Mouse (Mus musculus): ENCODE measurements around the gene Scgb1b24. TPM values are rescaled to one million over a fixed set of nuclear protein-coding genes. Genes with fewer than 3 reads are reported as not detected.

Gene Scgb1b24
- polyA plus RNA-seq (2015; fragmentation: Nextera tagmentation; extraction: Ambion mirVana) = not detected in 2 replicates

DNA sequence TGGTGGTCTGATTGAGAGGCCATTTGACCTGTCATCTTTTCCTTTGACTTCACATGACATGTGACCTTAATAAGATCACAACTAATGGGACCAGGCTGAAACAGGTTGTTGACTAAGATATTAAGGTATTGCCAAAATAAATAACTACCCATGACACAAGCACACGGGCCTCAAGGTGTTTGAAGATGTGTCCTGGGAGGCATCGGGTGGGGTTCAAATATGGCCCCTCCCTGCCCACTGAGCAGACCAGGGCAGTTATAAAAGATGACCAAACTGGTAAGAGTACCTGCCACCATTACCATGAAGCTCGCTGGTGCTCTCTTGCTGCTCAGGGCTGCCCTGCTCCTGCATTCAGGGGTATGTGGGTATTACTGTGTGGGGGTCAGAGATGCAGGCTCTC lies at the start of gene Scgb1b24:
Gene Scgb1b24, plus strand, starts transcription at position 301 of the 400 bp plus-strand sequence.
- 90% methylated on average over 3 of the region's 3 CpGs for WGBS
- no peaks in the 10 kb centered on the region for H3K36me3 ChIP-seq
- no peak within 1 kb of the TSS for H3K27ac ChIP-seq (replicated peaks)
- peaks cover 59% of the 10 kb centered on the region for H3K9me3 ChIP-seq (replicated peaks)
- H3K4me1 ChIP-seq = no peaks in the 10 kb centered on the region
- H3K4me3 ChIP-seq (replicated peaks) = no peak within 1 kb of the TSS
- no peak within 1 kb of the TSS for H3K9ac ChIP-seq (replicated peaks)
- ATAC-seq (ENCODE audit: low FRiP score) = no peak
- no peak within 1 kb of the TSS for H3K4me2 ChIP-seq
- H3K27me3 ChIP-seq (replicated peaks) = no peaks in the 10 kb centered on the region

- Histone ChIP-seq H3K9ac (replicated peaks) (no peak within 1 kb of the TSS), H3K9me3 (replicated peaks) (peaks cover 65% of the 10 kb centered on the region), H3K36me3 (no peaks in the 10 kb centered on the region), H3K4me2 (no peak within 1 kb of the TSS), H3K4me3 (replicated peaks) (no peak within 1 kb of the TSS), H3K27me3 (replicated peaks) (no peaks in the 10 kb centered on the region), H3K4me1 (no peaks in the 10 kb centered on the region), H3K27ac (replicated peaks) (no peak within 1 kb of the TSS)
- ATAC-seq (ENCODE audit: low FRiP score) = no peak
- WGBS = 83% methylated on average over 2 of the region's 2 CpGs
Observed at GRCm38 (mm10) chr7:33739212-33739611, 4.4 kb upstream of the Scgb1b24 start, which contains the start of gene Scgb2b24. TSS of gene Scgb2b24 (minus strand) at chr7:33739312.

Other genes starting within 250 kb of the Scgb1b24 start
- not detected in 2 replicates for gene Scgb2b21, start 223.3 kb upstream of the Scgb1b24 start, polyA plus RNA-seq (2015; fragmentation: Nextera tagmentation; extraction: Ambion mirVana)
- not detected in 2 replicates for gene Scgb2b24, start 4.5 kb upstream of the Scgb1b24 start, polyA plus RNA-seq (2015; fragmentation: Nextera tagmentation; extraction: Ambion mirVana)
- gene Scgb2b26, start 201.2 kb downstream of the Scgb1b24 start, polyA plus RNA-seq (2015; fragmentation: Nextera tagmentation; extraction: Ambion mirVana) = not detected in 2 replicates

All from neural tube, embryonic 15.5 days (tissue).